Mouse (Mus musculus) gastrocnemius, postnatal 14 days (tissue): ENCODE measurements at regions not wholly inside any gene's neighbourhood (a gene's known extent, or its start where the extent isn't known, plus 50 kb on each side); places are given as distances from the start of the nearest gene placed in this dataset.

Experiments
- DNase-seq: peaks from one replicate; pipeline ENCODE4 v3.0.0; 2021; ENCODE audit warnings: mixed read lengths
- intact Hi-C: fragments of 180-260 bp; cut with DNase I; formaldehyde crosslinking; loops from one replicate; pipeline ENCODE4 v1.15.1; 2025; ENCODE audit warnings: low total_unique reads

- no peak for DNase-seq
- intact Hi-C loops, result no loop called here
Measured at GRCm38 (mm10) chr10:43743188-43744120, 158.1 kb downstream of the Qrsl1 start.

GRCm38 (mm10) chr10:43745931-43746630 lies 155.5 kb downstream of the Qrsl1 start:
- intact Hi-C loops, result no loop called here
- DNase-seq, result no peak

GRCm38 (mm10) chr10:43746631-43747001 lies 154.9 kb downstream of the Qrsl1 start:
- no peak for DNase-seq
- intact Hi-C loops, result no loop called here

GRCm38 (mm10) chr10:43747541-43747940 lies 154.0 kb downstream of the Qrsl1 start:
- no peak for DNase-seq
- intact Hi-C loops, result no loop called here

GRCm38 (mm10) chr10:43748300-43748699 lies 153.2 kb downstream of the Qrsl1 start:
- intact Hi-C loops, result no loop called here
- DNase-seq, result no peak

GRCm38 (mm10) chr10:43749496-43750110 lies 151.9 kb downstream of the Qrsl1 start:
- intact Hi-C loops, result no loop called here
- no peak for DNase-seq

GRCm38 (mm10) chr10:43750401-43750800 lies 151.1 kb downstream of the Qrsl1 start:
- intact Hi-C loops, result no loop called here
- DNase-seq, result no peak

- DNase-seq, result no peak
- intact Hi-C loops, result no loop called here
Measured at GRCm38 (mm10) chr10:43750854-43751253, 150.7 kb downstream of the Qrsl1 start.

- intact Hi-C loops, result no loop called here
- peak; percentile 67 for DNase-seq
Measured at GRCm38 (mm10) chr10:43751881-43752675, 149.5 kb downstream of the Qrsl1 start.

GRCm38 (mm10) chr10:43756881-43757565 lies 144.5 kb downstream of the Qrsl1 start:
- intact Hi-C loops, result no loop called here
- DNase-seq, result no peak

GRCm38 (mm10) chr10:43758124-43759025 lies 143.2 kb downstream of the Qrsl1 start:
- no peak for DNase-seq
- intact Hi-C loops, result no loop called here

GRCm38 (mm10) chr10:43759186-43759905 lies 142.2 kb downstream of the Qrsl1 start:
- no peak for DNase-seq
- intact Hi-C loops, result no loop called here

GRCm38 (mm10) chr10:43759906-43760281 lies 141.7 kb downstream of the Qrsl1 start:
- intact Hi-C loops, result no loop called here
- DNase-seq, result no peak

GRCm38 (mm10) chr10:43761979-43762570 lies 139.5 kb downstream of the Qrsl1 start:
- intact Hi-C loops, result no loop called here
- DNase-seq, result no peak

GRCm38 (mm10) chr10:43764581-43764980 lies 137.0 kb downstream of the Qrsl1 start:
- no peak for DNase-seq

GRCm38 (mm10) chr10:43765275-43765674 lies 136.3 kb downstream of the Qrsl1 start:
- no peak for DNase-seq
- intact Hi-C loops, result no loop called here

More at GRCm38 (mm10) chr10:43764581-43764980, 137.0 kb downstream of the Qrsl1 start:
- intact Hi-C loops, result no loop called here

- intact Hi-C loops, result no loop called here
- no peak for DNase-seq
Measured at GRCm38 (mm10) chr10:43765829-43766486, 135.6 kb downstream of the Qrsl1 start.
